Mouse (Mus musculus) urinary bladder, postnatal 36 days (tissue): ENCODE results near the gene Esr1.

ENCODE experiments used
- DNase-seq, 2 experiments: peaks; one replicate each; pipeline ENCODE4 v3.0.0; 2022; ENCODE audit warnings: low spot score in 2 of 2, mixed read lengths in 1 of 2

Gene Esr1

DNA sequence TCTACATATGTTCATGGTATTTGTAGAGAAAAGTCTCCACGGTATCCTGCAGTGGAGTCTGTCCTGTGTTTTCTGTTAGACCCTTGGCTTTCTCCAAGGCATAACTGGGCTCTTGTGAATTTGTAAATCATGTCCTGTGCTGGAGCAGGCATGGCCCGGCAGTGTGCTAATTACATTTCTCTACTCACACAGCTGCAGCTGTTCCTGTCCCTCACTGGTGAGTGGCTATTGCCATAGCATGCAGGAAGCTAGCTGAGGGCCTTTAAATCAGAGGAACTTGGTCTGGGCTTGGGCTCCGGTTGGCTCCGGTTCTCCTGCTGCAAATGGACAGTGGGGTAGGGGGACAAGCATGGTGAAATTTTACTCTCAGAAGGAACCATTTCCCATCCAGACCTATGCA, 226.7 kb downstream of the Esr1 start:
- no peak for DNase-seq

- no peak for DNase-seq
These were observed 229.6 kb downstream of the Esr1 start for GRCm38 (mm10) chr10:4841039-4841438.

DNA sequence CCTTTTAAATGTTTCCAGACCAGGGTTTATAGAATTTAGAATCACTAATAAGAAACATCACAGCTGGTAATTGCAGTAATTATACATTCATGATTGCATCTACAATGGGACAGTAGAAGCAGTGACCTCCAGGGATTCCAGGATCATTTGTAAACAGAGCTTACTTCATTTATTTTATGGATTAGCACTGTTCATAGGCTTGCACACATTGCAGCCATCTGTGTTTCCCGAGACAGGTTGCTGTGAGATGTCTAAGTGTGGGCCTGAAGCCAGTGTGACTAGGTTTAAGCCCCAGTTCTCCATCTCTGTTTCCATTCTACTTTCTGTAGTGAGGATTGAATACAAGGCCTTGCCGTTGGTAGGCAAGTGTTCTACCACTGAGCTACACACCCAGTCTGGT, 236.1 kb downstream of the Esr1 start:
- no peak for DNase-seq

DNA sequence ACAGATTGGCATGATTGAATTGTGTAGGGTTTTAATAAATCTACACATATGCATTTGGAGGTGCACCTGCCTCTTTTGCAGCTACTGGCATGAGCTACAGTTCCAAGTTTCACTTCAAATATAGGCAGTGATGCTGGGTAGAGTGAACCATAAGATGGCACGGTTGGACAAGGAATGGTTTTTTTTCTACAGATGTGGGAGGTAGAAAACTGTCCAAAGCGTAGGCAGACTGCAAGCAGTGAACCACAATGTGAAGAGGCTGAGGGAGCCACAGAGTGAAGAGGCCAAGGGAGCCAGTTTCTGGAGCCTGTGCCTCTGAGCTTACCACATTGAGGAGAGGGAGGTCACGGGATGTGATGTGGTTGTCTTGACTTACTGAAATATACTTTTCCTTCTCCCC, 238.5 kb downstream of the Esr1 start:
- DNase-seq = no peak

DNA sequence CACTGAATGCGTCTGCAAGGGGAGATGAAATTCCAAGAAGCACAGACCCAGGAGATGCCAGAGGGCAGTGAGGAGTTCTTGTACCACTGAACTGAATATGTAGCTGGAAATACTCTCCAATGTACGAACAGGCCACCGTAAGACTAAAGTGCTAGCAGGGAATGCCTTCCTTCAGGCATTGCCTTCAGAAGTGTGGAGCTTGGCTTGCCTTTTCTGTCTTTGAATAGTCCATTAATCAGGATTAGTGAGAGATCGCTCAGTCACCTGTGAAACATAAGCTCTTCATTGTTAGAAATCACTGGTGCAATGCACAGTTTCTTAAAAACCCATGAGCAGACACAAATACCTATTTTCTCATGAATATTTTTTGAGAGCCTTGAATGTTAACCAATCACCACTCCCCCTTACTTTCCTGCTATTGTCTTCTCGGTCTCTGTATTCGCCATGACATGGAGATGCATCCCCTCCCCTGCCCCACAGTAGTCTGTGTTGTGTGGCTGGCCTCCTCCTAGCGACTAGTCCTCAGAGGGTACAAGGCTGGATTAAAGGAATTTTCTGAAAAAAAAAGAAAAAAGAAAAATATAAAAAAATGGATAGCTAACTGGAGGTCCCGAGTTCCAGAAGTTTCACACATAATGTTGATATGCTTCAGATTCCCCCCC, 263.8 kb downstream of the Esr1 start:
- no peak for DNase-seq

DNA sequence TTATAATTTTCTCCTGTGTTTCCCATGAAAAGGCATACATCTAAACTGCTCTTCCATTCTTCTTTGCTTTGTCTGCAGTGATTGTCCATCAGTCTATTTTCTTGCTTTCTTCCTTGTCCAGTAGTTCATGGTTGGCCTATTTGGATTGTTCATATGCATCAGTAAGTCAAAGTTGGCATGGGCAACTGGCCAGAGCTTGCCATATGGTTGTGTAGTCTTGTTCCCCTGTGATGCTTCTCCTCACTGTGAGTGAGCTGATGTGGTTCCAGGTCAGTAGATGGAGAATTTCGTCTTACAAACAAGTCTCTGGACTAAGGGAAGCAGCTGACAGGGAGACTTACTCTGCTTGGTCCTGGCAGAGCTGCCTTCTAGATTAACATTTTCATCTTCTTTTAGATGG, 270.0 kb downstream of the Esr1 start:
- no peak for DNase-seq

DNA sequence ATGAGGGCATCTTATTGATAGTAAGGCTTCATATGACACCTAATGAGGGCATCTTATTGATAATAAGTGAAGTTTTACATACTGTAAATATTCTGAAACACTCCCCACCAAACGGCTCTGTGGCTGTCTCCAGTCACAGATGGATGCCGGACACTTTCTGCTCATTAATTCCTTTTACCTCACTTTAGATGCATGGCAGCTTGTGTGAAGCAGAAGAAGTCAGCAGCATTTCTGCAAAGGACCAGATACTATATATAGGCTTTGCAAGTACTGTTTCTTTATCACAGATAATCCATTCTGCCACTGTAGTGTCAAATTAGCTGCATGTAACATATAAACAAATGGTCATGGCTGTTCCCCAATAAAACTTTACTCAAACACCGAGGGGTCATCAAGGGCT, 274.1 kb downstream of the Esr1 start:
- DNase-seq = no peak

GRCm38 (mm10) chr10:4885961-4886360, 274.6 kb downstream of the Esr1 start:
- DNase-seq = no peak

GRCm38 (mm10) chr10:4893475-4893874, 282.1 kb downstream of the Esr1 start:
- no peak for DNase-seq

GRCm38 (mm10) chr10:4897789-4898188, 286.4 kb downstream of the Esr1 start:
- no peak for DNase-seq

DNA sequence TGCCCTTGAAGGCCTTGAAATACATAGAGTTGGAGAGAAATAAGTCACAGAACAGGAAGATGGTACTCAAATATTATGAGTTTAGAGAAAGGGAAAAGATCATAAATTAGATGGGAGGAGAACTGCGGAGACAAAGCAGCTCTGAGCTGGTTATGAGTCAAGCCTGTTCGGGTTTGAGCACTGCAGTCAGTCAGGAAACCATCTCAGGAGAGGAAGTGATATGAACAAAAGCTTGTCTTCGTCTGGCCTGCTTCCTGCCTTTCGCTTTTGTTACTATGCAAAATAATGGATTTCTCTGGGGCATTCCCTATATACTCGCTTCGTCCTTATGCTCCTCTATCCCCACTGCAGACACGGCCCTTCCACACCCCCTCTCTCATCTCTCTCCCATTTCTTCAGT, 288.9 kb downstream of the Esr1 start:
- DNase-seq = no peak

DNA sequence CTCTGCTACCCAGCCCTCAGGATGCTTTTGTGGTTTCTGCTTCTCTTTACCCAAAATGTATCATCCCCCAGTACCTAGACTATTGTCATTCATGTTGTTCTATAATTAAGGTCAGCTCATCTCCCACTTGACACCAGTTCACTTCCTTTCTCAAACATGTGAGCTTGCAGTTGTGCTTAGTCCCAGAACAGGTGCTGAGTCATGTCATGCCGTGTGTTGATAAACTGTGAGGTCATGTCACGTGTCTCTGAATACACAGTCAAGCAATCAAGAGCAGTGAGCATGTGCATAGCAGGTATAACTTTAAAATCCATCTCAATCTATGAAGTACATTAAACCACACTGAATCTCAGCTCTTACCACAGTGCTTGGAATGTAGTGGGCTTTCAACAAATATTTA, 297.9 kb downstream of the Esr1 start:
- DNase-seq = no peak

- DNase-seq = no peak
These were observed 299.1 kb downstream of the Esr1 start for GRCm38 (mm10) chr10:4910451-4910850.

DNA sequence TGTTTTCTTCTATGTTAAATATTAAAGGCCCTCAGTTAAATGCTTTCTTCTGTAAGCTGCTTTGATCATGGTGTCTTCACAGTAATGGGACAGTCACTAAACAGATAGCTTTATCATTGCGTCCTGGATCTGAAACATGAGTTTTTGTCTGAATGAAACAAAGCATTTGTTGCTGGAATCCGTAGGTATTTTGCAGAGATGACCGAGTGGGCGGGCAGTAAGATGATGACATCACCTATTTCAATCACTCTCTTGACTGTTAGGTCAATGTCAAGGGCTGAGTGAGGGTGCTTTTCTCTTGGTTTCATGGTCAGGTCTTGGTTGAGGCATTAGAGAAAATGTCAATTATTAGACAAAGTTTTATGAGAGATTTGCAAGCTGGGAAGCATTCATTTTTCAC, 307.7 kb downstream of the Esr1 start:
- no peak for DNase-seq

- no peak for DNase-seq
These were observed 312.2 kb downstream of the Esr1 start for GRCm38 (mm10) chr10:4923616-4924015.

DNA sequence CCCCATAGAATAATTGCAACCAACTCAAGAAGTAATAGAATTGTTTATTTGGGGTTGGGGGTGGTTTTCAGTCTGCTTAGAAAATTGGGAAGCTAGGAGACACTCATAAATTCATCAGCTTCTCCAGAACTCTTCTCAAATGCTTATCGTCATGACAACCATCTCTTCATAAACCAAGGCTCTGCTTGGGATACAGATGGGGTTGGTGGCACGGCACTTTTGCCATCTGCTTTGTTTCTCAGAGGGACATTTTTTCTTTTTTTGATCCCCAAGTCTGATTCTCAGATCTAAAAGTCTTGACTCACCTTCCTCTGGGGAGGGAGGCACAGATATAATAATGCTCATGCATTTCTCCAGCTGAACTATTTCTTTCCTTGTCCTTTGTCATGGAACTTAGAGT, 313.0 kb downstream of the Esr1 start:
- DNase-seq = no peak

DNA sequence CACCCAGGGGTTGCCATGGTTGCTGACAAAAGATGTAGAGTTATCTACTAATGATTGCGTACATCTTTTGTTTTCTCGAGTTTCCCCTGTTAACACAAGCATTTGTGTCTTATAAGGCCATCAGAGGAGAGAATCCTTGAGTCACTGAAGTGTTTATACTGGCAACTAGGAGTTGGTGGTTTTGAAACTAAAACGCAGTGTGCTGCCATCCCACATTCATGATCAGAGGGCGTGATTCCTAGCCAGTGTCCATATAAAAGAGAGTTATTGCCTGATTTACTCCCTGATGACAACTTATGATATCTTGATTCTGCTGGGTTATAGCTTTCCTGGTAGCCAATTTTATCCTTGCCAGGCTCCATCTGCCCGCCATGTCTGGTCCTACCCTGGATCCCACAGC, 331.8 kb downstream of the Esr1 start:
- DNase-seq = no peak

GRCm38 (mm10) chr10:4944725-4945124, 333.3 kb downstream of the Esr1 start:
- no peak for DNase-seq

- no peak for DNase-seq
These were observed 354.4 kb downstream of the Esr1 start for GRCm38 (mm10) chr10:4965768-4966167.

- no peak for DNase-seq
These were observed 359.8 kb downstream of the Esr1 start for GRCm38 (mm10) chr10:4971156-4971555.

- DNase-seq = no peak
These were observed 360.2 kb downstream of the Esr1 start for GRCm38 (mm10) chr10:4971586-4971985.

DNA sequence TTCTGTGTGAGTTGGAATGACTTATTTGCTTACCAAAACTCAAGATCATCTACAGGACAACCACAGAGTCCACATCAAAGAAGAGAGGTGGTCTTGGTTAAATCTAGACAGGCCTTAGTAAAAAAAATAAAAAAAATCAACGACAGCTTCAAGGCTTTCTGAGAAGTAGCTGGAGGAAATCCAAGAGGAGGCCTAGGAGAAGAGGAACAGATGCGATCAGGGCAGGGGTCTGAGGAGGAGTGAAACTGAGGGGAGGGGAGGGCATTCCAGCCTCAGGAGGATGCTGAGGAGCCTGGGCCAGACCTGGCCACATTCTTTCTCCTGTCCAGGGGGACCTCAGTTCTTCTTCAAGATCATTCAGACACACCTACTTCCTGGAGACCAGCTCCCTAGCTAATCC, 360.6 kb downstream of the Esr1 start:
- no peak for DNase-seq

GRCm38 (mm10) chr10:4974246-4974645, 362.9 kb downstream of the Esr1 start:
- DNase-seq = no peak

DNA sequence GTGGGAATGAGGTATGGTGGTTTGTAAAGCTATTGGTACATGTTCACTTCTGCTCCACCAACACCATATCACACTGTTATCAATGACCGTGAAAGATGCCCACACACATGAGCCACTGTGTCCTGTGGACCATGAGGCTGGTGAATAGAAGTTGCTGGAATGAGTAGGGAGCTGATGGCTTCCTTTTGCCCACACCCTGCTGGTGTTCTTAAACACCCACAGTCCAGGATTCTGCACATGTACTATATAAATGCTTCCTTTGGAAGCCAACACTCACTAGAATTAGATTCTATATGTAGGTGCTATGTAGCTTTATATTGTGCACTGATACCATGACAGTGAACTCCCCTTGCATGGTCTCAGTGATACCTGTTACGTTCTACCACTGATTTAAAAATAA, 365.2 kb downstream of the Esr1 start:
- DNase-seq = no peak
